Mouse (Mus musculus) lung, postnatal 0 days (tissue): Measurements from ENCODE around the gene Nrip1. TPM values are rescaled to one million over a fixed set of nuclear protein-coding genes. Genes with fewer than 3 reads are reported as not detected.

Source experiments
- ATAC-seq: fragments of 200-750 bp; cut with Nextera tagmentation; 2 replicates; pipeline ENCODE4 v1.8.0; 2017; ENCODE audit warnings: moderate library complexity
- DNase-seq: peaks from one replicate; pipeline ENCODE4 v3.0.0-alpha.2; 2016; ENCODE audit warnings: low spot score
- H3K27ac ChIP-seq: fragments of 300-500 bp; sonication (generic); 2 replicates; pipeline ENCODE4 v1.5.1; 2014; ENCODE audit warnings: antibody characterized with exemption, mild to moderate bottlenecking, low read length, mixed read lengths
- H3K27me3 ChIP-seq: fragments of 300-500 bp; sonication (generic); replicated peaks from 2 replicates; pipeline ENCODE4 v1.6.1; 2014; ENCODE audit warnings: low read length, mixed read lengths; ENCODE audit not compliant: insufficient read depth
- H3K36me3 ChIP-seq: fragments of 300-500 bp; sonication (generic); 2 replicates; pipeline ENCODE4 v1.6.1; 2014; ENCODE audit warnings: low read length, mixed read lengths; ENCODE audit not compliant: insufficient read depth
- H3K4me1 ChIP-seq: fragments of 300-500 bp; sonication (generic); 2 replicates; pipeline ENCODE4 v1.6.1; 2014; ENCODE audit warnings: antibody characterized with exemption, low read depth, low read length, mixed read lengths; ENCODE audit not compliant: insufficient read depth
- H3K4me2 ChIP-seq: fragments of 300-500 bp; sonication (generic); replicated peaks from 2 replicates; pipeline ENCODE4 v1.6.1; 2014; ENCODE audit warnings: low read depth, mild to moderate bottlenecking, low read length, moderate library complexity, mixed read lengths
- H3K4me3 ChIP-seq: fragments of 300-500 bp; sonication (generic); 2 replicates; pipeline ENCODE4 v1.5.1; 2014; ENCODE audit warnings: low read depth, low read length
- H3K9ac ChIP-seq: fragments of 300-500 bp; sonication (generic); replicated peaks from 2 replicates; pipeline ENCODE4 v1.6.1; 2014; ENCODE audit warnings: low read depth, mild to moderate bottlenecking
- H3K9me3 ChIP-seq: fragments of 300-500 bp; sonication (generic); 2 replicates; pipeline ENCODE4 v1.6.1; 2016; ENCODE audit warnings: low read length, mixed read lengths
- CTCF ChIP-seq: IDR thresholded peaks from 2 replicates; pipeline ENCODE4 v1.5.1; 2016; ENCODE audit warnings: antibody characterized with exemption, mild to moderate bottlenecking
- EP300 ChIP-seq: IDR thresholded peaks from 2 replicates; pipeline ENCODE4 v1.6.1; 2016; ENCODE audit warnings: antibody characterized with exemption, mild to moderate bottlenecking, control low read depth
- WGBS: fragments of 180-500 bp; shearing (Covaris S2); extraction: QIAGEN DNeasy Blood & Tissue Kit; methylation state at CpG from one replicate; pipeline ENCODE4 v1.1.7; 2014; 5-methylcytosine and 5-hydroxymethylcytosine counted together
- polyA plus RNA-seq: library from polyadenylated mRNA; unstranded; fragments of >200 nt; fragmentation: Nextera tagmentation; extraction: Ambion mirVana; gene quantifications from 2 replicates; pipeline ENCODE4 v1.2.1, GENCODE M21; 2015

Nrip1 gene
- polyA plus RNA-seq, 1 experiment from 2014 or later = 25.3 TPM

- H3K4me3 ChIP-seq = no peak overlapping the region
- TF ChIP-seq EP300 (no peak), CTCF (no peak)
- ATAC-seq = no peak
- H3K27me3 ChIP-seq = no peaks in the 10 kb centered on the region
- no peak overlapping the region for H3K27ac ChIP-seq
- H3K4me1 ChIP-seq = peaks cover 3% of the 10 kb centered on the region; the same call in 1 of the 2 replicates
- WGBS = 69% methylated on average over 6 of the region's 6 CpGs
- no peak for DNase-seq
- H3K9me3 ChIP-seq = no peaks in the 10 kb centered on the region
- H3K36me3 ChIP-seq = no peaks in the 10 kb centered on the region
- no peak overlapping the region for H3K9ac ChIP-seq
- H3K4me2 ChIP-seq = no peak overlapping the region
Measured at GRCm38 (mm10) chr16:76300452-76300851, 73.2 kb downstream of the Nrip1 start.

- Histone ChIP-seq H3K4me2 (no peak overlapping the region), H3K27ac (no peak overlapping the region), H3K9ac (no peak overlapping the region), H3K4me1 (peaks cover 3% of the 10 kb centered on the region; the same call in 1 of the 2 replicates), H3K27me3 (no peaks in the 10 kb centered on the region), H3K9me3 (no peaks in the 10 kb centered on the region), H3K4me3 (no peak overlapping the region), H3K36me3 (peaks cover 1% of the 10 kb centered on the region; the same call in 1 of the 2 replicates)
- ATAC-seq (no peak), DNase-seq (no peak)
- no peak for TF ChIP-seq EP300
- TF ChIP-seq CTCF = no peak
- 56% methylated on average over 2 of the region's 2 CpGs for WGBS
Measured at GRCm38 (mm10) chr16:76299511-76299910, 74.1 kb downstream of the Nrip1 start.

GRCm38 (mm10) chr16:76295322-76295721 is 78.3 kb downstream of the Nrip1 start:
- no peaks in the 10 kb centered on the region for H3K9me3 ChIP-seq
- DNase-seq (no peak), ATAC-seq (peak; percentile 32; the same call in 1 of the 2 replicates)
- 59% methylated on average over 14 of the region's 14 CpGs for WGBS
- H3K9ac ChIP-seq = no peak overlapping the region
- H3K27me3 ChIP-seq = no peaks in the 10 kb centered on the region
- H3K27ac ChIP-seq = no peak overlapping the region
- no peak overlapping the region for H3K4me2 ChIP-seq
- no peak overlapping the region for H3K4me3 ChIP-seq
- TF ChIP-seq CTCF = no peak
- no peak for TF ChIP-seq EP300
- H3K4me1 ChIP-seq = no peaks in the 10 kb centered on the region; the same call in 1 of the 2 replicates
- H3K36me3 ChIP-seq = peaks cover 32% of the 10 kb centered on the region

- Histone ChIP-seq H3K4me3 (no peak overlapping the region), H3K9ac (no peak overlapping the region), H3K36me3 (peaks cover 32% of the 10 kb centered on the region), H3K27me3 (no peaks in the 10 kb centered on the region), H3K4me1 (no peaks in the 10 kb centered on the region; the same call in 1 of the 2 replicates), H3K27ac (no peak overlapping the region), H3K4me2 (no peak overlapping the region), H3K9me3 (no peaks in the 10 kb centered on the region)
- WGBS = 81% methylated on average over 15 of the region's 15 CpGs
- ATAC-seq = no peak
- no peak for DNase-seq
- no peak for TF ChIP-seq EP300
- TF ChIP-seq CTCF = no peak
Measured at GRCm38 (mm10) chr16:76294550-76294949, 79.1 kb downstream of the Nrip1 start.

- DNase-seq = no peak
- Histone ChIP-seq H3K4me2 (no peak overlapping the region), H3K9me3 (no peaks in the 10 kb centered on the region), H3K4me3 (no peak overlapping the region), H3K27ac (no peak overlapping the region), H3K27me3 (no peaks in the 10 kb centered on the region), H3K36me3 (peaks cover 32% of the 10 kb centered on the region), H3K9ac (no peak overlapping the region), H3K4me1 (no peaks in the 10 kb centered on the region; the same call in 1 of the 2 replicates)
- WGBS = 81% methylated on average over 20 of the region's 20 CpGs
- 0 out of 2 replicates have a peak, but pooled peaks have one; percentile 20 for ATAC-seq
- no peak for TF ChIP-seq EP300
- TF ChIP-seq CTCF = no peak
Measured at GRCm38 (mm10) chr16:76293765-76294463, 79.7 kb downstream of the Nrip1 start.

GRCm38 (mm10) chr16:76293176-76293575 is 80.5 kb downstream of the Nrip1 start:
- H3K36me3 ChIP-seq = peaks cover 32% of the 10 kb centered on the region
- 95% methylated on average over 21 of the region's 21 CpGs for WGBS
- DNase-seq (no peak), ATAC-seq (no peak)
- no peak overlapping the region for H3K4me3 ChIP-seq
- no peak overlapping the region for H3K9ac ChIP-seq
- no peaks in the 10 kb centered on the region; the same call in 1 of the 2 replicates for H3K4me1 ChIP-seq
- no peaks in the 10 kb centered on the region for H3K27me3 ChIP-seq
- H3K4me2 ChIP-seq = no peak overlapping the region
- no peak overlapping the region for H3K27ac ChIP-seq
- H3K9me3 ChIP-seq = no peaks in the 10 kb centered on the region
- no peak for TF ChIP-seq EP300
- no peak for TF ChIP-seq CTCF
